Mouse (Mus musculus) thymus, adult 2 months (tissue): ENCODE measurements around the gene Shisa5.

Source experiments
- CTCF ChIP-seq: fragments of 200-500 bp; IDR thresholded peaks from 2 replicates; pipeline ENCODE4 v1.5.1; 2012; ENCODE audit warnings: mild to moderate bottlenecking, control low read depth, low read length, moderate library complexity, borderline replicate concordance; ENCODE audit not compliant: control insufficient read depth, poor library complexity, insufficient read depth; ENCODE audit errors: extremely low read depth
- POLR2A ChIP-seq: fragments of 200-500 bp; IDR thresholded peaks from 2 replicates; pipeline ENCODE4 v1.6.1; 2012; ENCODE audit warnings: mild to moderate bottlenecking, low read length, control low read depth, moderate library complexity; ENCODE audit not compliant: control insufficient read depth, poor library complexity, insufficient read depth; ENCODE audit errors: extremely low read depth

DNA sequence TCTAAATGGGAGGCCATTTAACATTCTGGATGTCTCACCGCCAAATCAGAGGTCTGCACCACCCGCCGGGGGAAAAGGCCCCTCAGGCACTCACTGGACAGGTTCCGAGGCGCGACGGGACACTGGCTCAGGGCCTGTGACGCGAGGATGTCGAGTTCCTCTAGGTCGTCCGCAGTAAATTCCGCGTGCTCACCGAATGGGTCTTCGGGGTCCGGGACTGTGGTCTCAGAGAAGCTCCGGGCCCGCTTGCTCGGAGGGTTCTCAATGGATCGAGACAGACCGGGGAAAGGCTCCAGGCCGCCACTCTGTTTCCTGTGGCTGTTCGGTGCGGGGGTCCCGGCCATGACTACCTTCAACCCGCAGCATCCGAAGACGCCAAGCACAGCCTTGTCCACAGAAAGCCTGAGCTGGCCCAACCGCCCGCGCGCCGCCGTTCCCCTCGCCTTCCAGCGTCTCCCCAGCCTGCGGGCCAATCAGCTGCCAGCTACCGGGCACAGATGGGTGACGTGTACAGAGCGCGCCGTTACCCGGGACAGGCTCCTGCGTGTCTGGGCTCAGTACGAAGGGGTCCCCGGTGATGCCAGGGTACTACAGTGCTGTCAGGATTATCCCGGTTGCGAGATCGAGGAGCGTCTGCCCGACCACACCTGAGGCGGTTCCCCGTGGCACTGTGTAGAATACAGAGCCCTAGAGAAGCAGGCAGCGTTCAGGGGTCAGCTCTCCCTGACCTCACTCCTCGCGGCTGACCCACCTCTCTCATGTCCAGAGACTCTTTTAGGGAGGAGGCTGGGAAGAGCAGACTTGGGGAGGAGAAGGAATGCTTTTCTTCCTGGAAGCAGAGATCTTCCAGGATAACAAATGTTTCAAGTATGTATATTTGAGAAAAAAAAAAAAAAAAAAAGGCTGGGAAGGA lies 35.6 kb downstream of the Shisa5 start, which contains the start of gene Atrip:
- 0 out of 2 replicates have a peak, but pooled peaks have one; percentile 52 for TF ChIP-seq CTCF
- peak; percentile 59; the same call in 1 of the 2 replicates for TF ChIP-seq POLR2A
